In the genomic region with DNA sequence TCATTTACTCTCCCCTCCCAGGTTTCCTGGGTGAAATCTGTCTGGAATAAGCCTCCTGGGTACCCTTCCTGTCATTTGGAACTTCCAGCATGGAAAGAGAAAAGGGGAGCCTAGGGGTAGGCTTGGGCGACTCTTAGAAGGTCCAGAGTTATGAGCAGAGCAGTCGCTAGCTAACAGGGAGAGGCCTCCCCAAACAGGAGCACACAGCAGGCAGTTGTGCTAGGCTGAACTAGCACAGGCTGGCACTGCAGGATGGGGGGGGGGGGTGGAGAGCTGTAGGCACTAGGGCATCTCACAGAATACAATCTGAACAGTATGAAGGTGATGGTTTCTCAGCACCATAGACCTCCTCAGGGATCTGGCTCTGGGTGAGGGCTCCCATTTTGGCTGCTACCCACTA, we compare ENCODE assay signal across 11 mouse cellular contexts. TPM values are rescaled to one million over a fixed set of nuclear protein-coding genes. Genes with fewer than 3 reads are reported as not detected.
DNase-seq lines count a peak whose midpoint lies in the region; ATAC-seq and TF ChIP-seq lines count a peak whose summit lies in the region.
"Had no signal": no experiment of that assay in that cellular context is flagged by ENCODE, and none has a peak within 500 bp of the region (broad histone marks: within the 10 kb centered on the region; RNA-seq: fewer than 3 reads in every experiment).

No protein-coding gene starts in this region.

- H3K27ac ChIP-seq in hindbrain, embryonic 10.5 days, result peak overlapping the region; percentile 54
- no peak overlapping the region for H3K27ac ChIP-seq in hindbrain, embryonic 13.5 days
- H3K27ac ChIP-seq in midbrain, embryonic 10.5 days (replicated peaks), result peak overlapping the region; percentile 58
- no peak overlapping the region for H3K27ac ChIP-seq in midbrain, postnatal 0 days (ENCODE audit: low read depth, low read length)
- H3K27ac ChIP-seq in liver, embryonic 13.5 days, result peak overlapping the region; percentile 70
- H3K27ac ChIP-seq: forebrain, embryonic 15.5 days; limb, embryonic 12.5 days; midbrain, embryonic 13.5 days; neural tube, embryonic 13.5 days had no signal

- no peak overlapping the region for H3K4me2 ChIP-seq in hindbrain, embryonic 13.5 days
- no peak overlapping the region for H3K4me2 ChIP-seq in midbrain, postnatal 0 days (ENCODE audit: low read depth, low read length, poor library complexity, severe bottlenecking)
- H3K4me2 ChIP-seq in liver, embryonic 13.5 days, result 0 out of 2 replicates have a peak overlapping the region, but pooled peaks have one; percentile 2
- H3K4me2 ChIP-seq: forebrain, embryonic 15.5 days; limb, embryonic 12.5 days; midbrain, embryonic 13.5 days; neural tube, embryonic 13.5 days had no signal

- H3K27me3 ChIP-seq in hindbrain, embryonic 10.5 days (ENCODE audit: insufficient read depth, poor library complexity, severe bottlenecking), result no peaks in the 10 kb centered on the region
- H3K27me3 ChIP-seq in hindbrain, embryonic 13.5 days, result no peaks in the 10 kb centered on the region
- no peaks in the 10 kb centered on the region for H3K27me3 ChIP-seq in midbrain, embryonic 10.5 days (ENCODE audit: low read depth, poor library complexity, severe bottlenecking)
- no peaks in the 10 kb centered on the region for H3K27me3 ChIP-seq in midbrain, postnatal 0 days (ENCODE audit: insufficient read depth, low read length)
- no peaks in the 10 kb centered on the region for H3K27me3 ChIP-seq in liver, embryonic 13.5 days
- H3K27me3 ChIP-seq: forebrain, embryonic 15.5 days; limb, embryonic 12.5 days; midbrain, embryonic 13.5 days; neural tube, embryonic 13.5 days had no signal

- ATAC-seq in hindbrain, embryonic 13.5 days (ENCODE audit: low FRiP score), result no peak
- no peak for ATAC-seq in midbrain, postnatal 0 days (ENCODE audit: low FRiP score)
- no peak for ATAC-seq in liver, embryonic 13.5 days (ENCODE audit: low read depth)
- ATAC-seq: forebrain, embryonic 15.5 days; midbrain, embryonic 13.5 days had no signal

- DNase-seq in hindbrain, embryonic 10.5 days (ENCODE audit: low spot score), result no peak
- no peak for DNase-seq in midbrain, embryonic 10.5 days (ENCODE audit: low spot score)
- no peak for DNase-seq in midbrain, postnatal 0 days (ENCODE audit: low spot score)
- DNase-seq in liver, embryonic 13.5 days, result no peak
- DNase-seq in embryo, embryonic 10 days (ENCODE audit: low spot score), result no peak
- DNase-seq in testis, postnatal 10 days (ENCODE audit: low spot score), result no peak

- no peaks in the 10 kb centered on the region for H3K36me3 ChIP-seq in hindbrain, embryonic 10.5 days
- no peaks in the 10 kb centered on the region for H3K36me3 ChIP-seq in hindbrain, embryonic 13.5 days
- H3K36me3 ChIP-seq in midbrain, embryonic 10.5 days, result no peaks in the 10 kb centered on the region
- no peaks in the 10 kb centered on the region for H3K36me3 ChIP-seq in midbrain, postnatal 0 days (ENCODE audit: insufficient read depth, low read length)
- H3K36me3 ChIP-seq in liver, embryonic 13.5 days, result no peaks in the 10 kb centered on the region
- H3K36me3 ChIP-seq: forebrain, embryonic 15.5 days had no signal

- H3K9ac ChIP-seq in hindbrain, embryonic 13.5 days, result no peak overlapping the region
- H3K9ac ChIP-seq in midbrain, postnatal 0 days (replicated peaks; ENCODE audit: low read length, poor library complexity, severe bottlenecking), result no peak overlapping the region
- no peak overlapping the region for H3K9ac ChIP-seq in liver, embryonic 13.5 days
- H3K9ac ChIP-seq: forebrain, embryonic 15.5 days; limb, embryonic 12.5 days; midbrain, embryonic 13.5 days; neural tube, embryonic 13.5 days had no signal

- no peaks in the 10 kb centered on the region for H3K9me3 ChIP-seq in hindbrain, embryonic 10.5 days
- no peaks in the 10 kb centered on the region for H3K9me3 ChIP-seq in hindbrain, embryonic 13.5 days
- no peaks in the 10 kb centered on the region for H3K9me3 ChIP-seq in midbrain, embryonic 10.5 days (replicated peaks)
- H3K9me3 ChIP-seq in midbrain, postnatal 0 days (ENCODE audit: low read length), result no peaks in the 10 kb centered on the region
- no peaks in the 10 kb centered on the region for H3K9me3 ChIP-seq in liver, embryonic 13.5 days (replicated peaks)
- H3K9me3 ChIP-seq: forebrain, embryonic 15.5 days; limb, embryonic 12.5 days; midbrain, embryonic 13.5 days; neural tube, embryonic 13.5 days had no signal

- H3K4me3 ChIP-seq in hindbrain, embryonic 10.5 days, result no peak overlapping the region
- no peak overlapping the region for H3K4me3 ChIP-seq in hindbrain, embryonic 13.5 days
- H3K4me3 ChIP-seq in midbrain, embryonic 10.5 days, result no peak overlapping the region
- no peak overlapping the region for H3K4me3 ChIP-seq in midbrain, postnatal 0 days (ENCODE audit: low read depth, low read length)
- no peak overlapping the region for H3K4me3 ChIP-seq in liver, embryonic 13.5 days (replicated peaks)
- H3K4me3 ChIP-seq: forebrain, embryonic 15.5 days; limb, embryonic 12.5 days; midbrain, embryonic 13.5 days; neural tube, embryonic 13.5 days had no signal

- 67% methylated on average over 2 of the region's 2 CpGs for WGBS in hindbrain, embryonic 10.5 days
- WGBS in hindbrain, embryonic 13.5 days, result 79% methylated on average over 2 of the region's 2 CpGs
- WGBS in midbrain, embryonic 10.5 days, result 64% methylated on average over 2 of the region's 2 CpGs
- 74% methylated on average over 2 of the region's 2 CpGs for WGBS in midbrain, postnatal 0 days
- 31% methylated on average over 2 of the region's 2 CpGs for WGBS in liver, embryonic 13.5 days (ENCODE audit: insufficient replicate concordance)

- H3K4me1 ChIP-seq in hindbrain, embryonic 10.5 days (replicated peaks), result peaks cover 69% of the 10 kb centered on the region
- peaks cover 51% of the 10 kb centered on the region for H3K4me1 ChIP-seq in hindbrain, embryonic 13.5 days (replicated peaks)
- peaks cover 50% of the 10 kb centered on the region for H3K4me1 ChIP-seq in midbrain, embryonic 10.5 days
- no peaks in the 10 kb centered on the region for H3K4me1 ChIP-seq in midbrain, postnatal 0 days (ENCODE audit: insufficient read depth, low read length)
- peaks cover 72% of the 10 kb centered on the region for H3K4me1 ChIP-seq in liver, embryonic 13.5 days (replicated peaks)

- TF ChIP-seq CTCF in midbrain, postnatal 0 days (IDR thresholded peaks at IDR 0.05), result no peak

RNA-seq across cellular contexts. Expression of gene Ypel2, which starts 31.1 kb away (rescaled TPM):
- 4.2 and 4.3 TPM in 2 replicates for polyA plus RNA-seq in hindbrain, embryonic 10.5 days (2016; fragmentation: Nextera tagmentation; extraction: Ambion mirVana)
- polyA plus RNA-seq in hindbrain, embryonic 13.5 days (2015; fragmentation: Nextera tagmentation; extraction: Ambion mirVana), result 4.7 and 5.0 TPM in 2 replicates
- polyA plus RNA-seq in midbrain, embryonic 10.5 days (2016; fragmentation: Nextera tagmentation; extraction: Ambion mirVana), result 3.0 and 4.4 TPM in 2 replicates
- 5.8 and 6.1 TPM in 2 replicates for total RNA-seq in midbrain, postnatal 0 days (2014; rRNA removed)
- 4.2 and 4.3 TPM in 2 replicates for polyA plus RNA-seq in midbrain, postnatal 0 days (2015; fragmentation: Nextera tagmentation; extraction: Ambion mirVana)
- polyA plus RNA-seq in liver, embryonic 13.5 days (2015; fragmentation: Nextera tagmentation; extraction: Ambion mirVana), result 1.2 and 1.5 TPM in 2 replicates

Comparison
In these comparisons a context has a peak if more than half of its experiments do, and no peak if none do; other contexts are left out.
1. H3K27ac ChIP-seq: peak in hindbrain, embryonic 10.5 days (single experiment), midbrain, embryonic 10.5 days (single experiment) and liver, embryonic 13.5 days (single experiment); none in hindbrain, embryonic 13.5 days (single experiment) and midbrain, postnatal 0 days (single experiment).